In genomic region chr8:119449627-119450026, GRCm38 (mm10) we compare ENCODE assay signal across 24 mouse cellular contexts. TPM values are rescaled to one million over a fixed set of nuclear protein-coding genes. Genes with fewer than 3 reads are reported as not detected.
DNase-seq lines count a peak whose midpoint lies in the region; ATAC-seq and TF ChIP-seq lines count a peak whose summit lies in the region.
"Had no signal": no experiment of that assay in that cellular context is flagged by ENCODE, and none has a peak within 500 bp of the region (broad histone marks: within the 10 kb centered on the region; RNA-seq: fewer than 3 reads in every experiment).

No protein-coding gene starts in this region.

- ATAC-seq in megakaryocyte progenitor cell, adult 5-6 weeks (replicated peaks; ENCODE audit: poor library complexity): no peak
- ATAC-seq: forebrain, embryonic 14.5 days; intestine, embryonic 16.5 days had no signal

- TF ChIP-seq POLR2A in olfactory bulb, adult 2 months (IDR thresholded peaks at IDR 0.05; ENCODE audit: insufficient read depth, low read depth, low read length): no peak

- 0 out of 2 replicates have a peak overlapping the region, but pooled peaks have one; percentile 14 for H3K27ac ChIP-seq in olfactory bulb, adult 2 months (ENCODE audit: insufficient read depth, low read depth, low read length)
- H3K27ac ChIP-seq: gastrocnemius, adult 2 months; limb, embryonic 10.5 days; neural tube, embryonic 12.5 days had no signal

- peaks cover 34% of the 10 kb centered on the region for H3K4me1 ChIP-seq in olfactory bulb, adult 2 months (ENCODE audit: control insufficient read depth, insufficient read depth, low read length)

- DNase-seq in frontal cortex, postnatal 36 days (ENCODE audit: low spot score in 2 of 2): peak; percentile 53 to 64
- no peak for DNase-seq in frontal cortex, postnatal 25 days (ENCODE audit: low spot score in 2 of 2)
- peak; percentile 50 to 56 for DNase-seq in layer of hippocampus, adult 8-10 months (ENCODE audit: low spot score in 2 of 2)
- DNase-seq in layer of hippocampus, postnatal 14 days (ENCODE audit: low spot score in 2 of 2): no peak
- peak; percentile 68 for DNase-seq in layer of hippocampus, adult 9-11 months
- no peak for DNase-seq in cerebellum, postnatal 36 days
- DNase-seq: cerebellum, postnatal 14 days; gastrocnemius, adult 2 months; lung, embryonic 14.5 days; thymus, adult 18-20 months had no signal

- WGBS in olfactory bulb, adult 2 months: 48% methylated on average over 12 of the region's 12 CpGs

- TF ChIP-seq CTCF in olfactory bulb, adult 2 months (IDR thresholded peaks at IDR 0.05; ENCODE audit: insufficient read depth, low read depth, low read length): no peak

- no peak overlapping the region for H3K4me3 ChIP-seq in olfactory bulb, adult 2 months (ENCODE audit: insufficient read depth, low read depth, low read length)
- H3K4me3 ChIP-seq: erythroblast, embryonic 14.5 days; gastrocnemius, adult 2 months; limb, embryonic 10.5 days; neural tube, embryonic 12.5 days had no signal

RNA-seq across cellular contexts. Expression of gene Necab2, which starts 3.1 kb away (rescaled TPM):
- total RNA-seq in layer of hippocampus, adult 8-10 months (2022): 100 to 1,000 TPM; 104 to 119 (median 115) TPM
- total RNA-seq in layer of hippocampus, postnatal 14 days (2021): 100 to 1,000 TPM; 126 to 129 TPM
- not detected in 2 replicates for polyA plus RNA-seq in olfactory bulb, adult 2 months (2012; ENCODE audit: insufficient read depth, insufficient read length, low replicate concordance, missing spikeins)
- not detected in 2 replicates for total RNA-seq in megakaryocyte progenitor cell, adult 5-6 weeks (2015)
- not detected in 2 replicates for total RNA-seq in megakaryocyte progenitor cell, adult 5-6 weeks (2017)
- total RNA-seq: gastrocnemius, adult 2 months; granulocyte monocyte progenitor cell, adult 5-6 weeks; hematopoietic stem cell, adult 5-6 weeks; megakaryocyte, adult 5-6 weeks; MEL had no signal
- polyA plus RNA-seq: erythroblast, embryonic 14.5 days had no signal

RNA-seq across cellular contexts. Expression of gene Osgin1, which starts 15.7 kb away (rescaled TPM):
- 1 to 10 TPM in 2 of 4 experiments, under 1 TPM in 2; 0.22 to 1.2 (median 0.91) TPM for total RNA-seq in layer of hippocampus, adult 8-10 months (2022)
- 1 to 10 TPM in 1 of 2 experiments, under 1 TPM in 1; 0.19 to 1.2 TPM for total RNA-seq in layer of hippocampus, postnatal 14 days (2021)
- polyA plus RNA-seq in olfactory bulb, adult 2 months (2012; ENCODE audit: insufficient read depth, insufficient read length, low replicate concordance, missing spikeins): not detected in 2 replicates
- total RNA-seq in megakaryocyte progenitor cell, adult 5-6 weeks (2015): 0.25 and 1.6 TPM in 2 replicates
- 0.95 and 4.1 TPM in 2 replicates for total RNA-seq in megakaryocyte progenitor cell, adult 5-6 weeks (2017)

RNA-seq across cellular contexts. Expression of gene Slc38a8, which starts 51.9 kb away (rescaled TPM):
- total RNA-seq in layer of hippocampus, adult 8-10 months (2022): under 1 TPM in 3 of 4 experiments, not detected in 1; 0.23 to 0.41 (median 0.40) TPM
- total RNA-seq in layer of hippocampus, postnatal 14 days (2021): under 1 TPM; 0.23 to 0.29 TPM
- not detected in 2 replicates for polyA plus RNA-seq in olfactory bulb, adult 2 months (2012; ENCODE audit: insufficient read depth, insufficient read length, low replicate concordance, missing spikeins)
- not detected in 2 replicates for total RNA-seq in megakaryocyte progenitor cell, adult 5-6 weeks (2015)
- not detected in 2 replicates for total RNA-seq in megakaryocyte progenitor cell, adult 5-6 weeks (2017)
- total RNA-seq: gastrocnemius, adult 2 months; granulocyte monocyte progenitor cell, adult 5-6 weeks; hematopoietic stem cell, adult 5-6 weeks; megakaryocyte, adult 5-6 weeks; MEL had no signal
- polyA plus RNA-seq: erythroblast, embryonic 14.5 days; forebrain, embryonic 14.5 days; heart, embryonic 14.5 days; kidney, embryonic 16.5 days; liver, embryonic 11.5 days; lung, embryonic 14.5 days; neural tube, embryonic 12.5 days had no signal

RNA-seq across cellular contexts. Expression of gene Mlycd, which starts 54.9 kb away (rescaled TPM):
- 10 to 100 TPM; 26.3 to 28.5 (median 27.2) TPM for total RNA-seq in layer of hippocampus, adult 8-10 months (2022)
- 10 to 100 TPM; 24.1 to 27.0 TPM for total RNA-seq in layer of hippocampus, postnatal 14 days (2021)
- polyA plus RNA-seq in olfactory bulb, adult 2 months (2012; ENCODE audit: insufficient read depth, insufficient read length, low replicate concordance, missing spikeins): not detected in 2 replicates
- total RNA-seq in megakaryocyte progenitor cell, adult 5-6 weeks (2015): 6.4 and 7.7 TPM in 2 replicates
- total RNA-seq in megakaryocyte progenitor cell, adult 5-6 weeks (2017): 6.5 and 7.8 TPM in 2 replicates

Comparison
In these comparisons a context has a peak if more than half of its experiments do, and no peak if none do; other contexts are left out.
1. DNase-seq: peak in frontal cortex, postnatal 36 days (2 of 2), layer of hippocampus, adult 8-10 months (2 of 2) and layer of hippocampus, adult 9-11 months (single experiment); none in frontal cortex, postnatal 25 days (0 of 2), layer of hippocampus, postnatal 14 days (0 of 2) and cerebellum, postnatal 36 days (0 of 2).
2. RNA of gene Necab2, which starts 3.1 kb away (total RNA-seq): 126 to 129 TPM in layer of hippocampus, postnatal 14 days and 104 to 119 TPM in layer of hippocampus, adult 8-10 months; not detected in megakaryocyte progenitor cell, adult 5-6 weeks; every median in the first group is over 100 times any median in the second.